Mouse (Mus musculus) bone marrow macrophage, adult 2 months (primary cell): ENCODE measurements around the gene Ceacam20. TPM values are rescaled to one million over a fixed set of nuclear protein-coding genes. Genes with fewer than 3 reads are reported as not detected.
"Not testable (repeated sequence)": the region's sequence is repeated elsewhere in the genome, so short reads cannot be mapped to it uniquely, and the experiment has no call there.

ENCODE experiments used
- H3K27ac ChIP-seq: 2 replicates; pipeline ENCODE4 v1.5.1; 2012; ENCODE audit warnings: low read depth, low read length; ENCODE audit not compliant: insufficient read depth
- H3K4me1 ChIP-seq: 2 replicates; pipeline ENCODE4 v1.6.1; 2012; ENCODE audit warnings: low read length; ENCODE audit not compliant: control insufficient read depth, insufficient read depth
- H3K4me3 ChIP-seq: 2 replicates; pipeline ENCODE4 v1.5.1; 2012; ENCODE audit warnings: mild to moderate bottlenecking, low read length, moderate library complexity; ENCODE audit not compliant: insufficient read depth
- CTCF ChIP-seq: IDR thresholded peaks from 2 replicates; pipeline ENCODE4 v1.5.1; 2012; ENCODE audit warnings: low read depth, mild to moderate bottlenecking, low read length, moderate library complexity
- POLR2A ChIP-seq: IDR thresholded peaks from 2 replicates; pipeline ENCODE4 v1.6.1; 2012; ENCODE audit warnings: mild to moderate bottlenecking, low read depth, low read length, borderline replicate concordance
- polyA plus RNA-seq: library from polyadenylated mRNA; stranded (reverse); fragments of >200 nt; gene quantifications from 2 replicates; pipeline ENCODE4 v1.2.4, GENCODE M21; 2012; ENCODE audit not compliant: missing spikeins, insufficient read depth, insufficient read length

The Ceacam20 gene
- not detected in 2 replicates for polyA plus RNA-seq

DNA sequence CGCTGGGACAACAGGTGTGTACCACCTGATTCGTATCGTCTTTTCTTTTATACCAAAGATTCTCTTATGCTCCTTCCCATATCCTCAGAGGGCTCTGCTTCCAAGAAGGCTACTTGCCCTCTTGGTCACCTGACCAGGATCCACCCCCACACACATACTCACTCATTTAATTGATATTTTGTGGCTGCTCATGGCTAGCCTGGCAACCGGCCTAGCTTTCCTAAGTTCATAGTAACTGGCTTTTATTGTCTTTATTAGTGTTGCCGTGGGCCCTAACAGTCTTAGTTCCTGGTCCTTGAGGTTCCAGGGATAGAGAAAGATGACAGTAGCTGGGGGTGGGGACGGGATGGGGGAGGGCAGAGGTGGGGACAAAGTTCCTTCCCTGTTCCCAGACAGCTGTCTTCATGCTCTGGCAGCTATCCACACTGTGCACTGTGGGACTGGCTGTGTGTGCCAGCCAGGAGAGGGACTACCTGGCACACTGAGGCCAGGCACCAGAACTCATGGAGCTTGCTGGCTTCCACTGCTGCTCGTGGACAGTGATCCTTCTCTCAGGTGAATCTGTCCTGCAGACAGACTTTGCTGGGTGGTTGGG is at the start of gene Ceacam20:
Gene Ceacam20, plus strand, starts transcription at position 428 of the 595 bp plus-strand sequence.
- Histone ChIP-seq H3K4me3 (no peak within 1 kb of the TSS), H3K27ac (no peak within 1 kb of the TSS), H3K4me1 (no peaks in the 10 kb centered on the region)
- TF ChIP-seq CTCF: no peak
- no peak for TF ChIP-seq POLR2A

GRCm38 (mm10) chr7:19920166-19920505 is 45.1 kb upstream of the Ceacam20 start:
- peak overlapping the region; percentile 70 for H3K4me3 ChIP-seq
- TF ChIP-seq CTCF (no peak), POLR2A (no peak)
- peak overlapping the region; percentile 50; the same call in 1 of the 2 replicates for H3K27ac ChIP-seq
- H3K4me1 ChIP-seq: peaks cover 22% of the 10 kb centered on the region

- Histone ChIP-seq H3K4me1 (peaks cover 22% of the 10 kb centered on the region), H3K27ac (peak within 1 kb of the TSS; percentile 50), H3K4me3 (peak within 1 kb of the TSS; percentile 70)
- TF ChIP-seq POLR2A (no peak), CTCF (no peak)
Observed at GRCm38 (mm10) chr7:19920506-19921261, 44.5 kb upstream of the Ceacam20 start, which contains the start of gene Pvr. TSS of gene Pvr (minus strand) at chr7:19921160.

DNA sequence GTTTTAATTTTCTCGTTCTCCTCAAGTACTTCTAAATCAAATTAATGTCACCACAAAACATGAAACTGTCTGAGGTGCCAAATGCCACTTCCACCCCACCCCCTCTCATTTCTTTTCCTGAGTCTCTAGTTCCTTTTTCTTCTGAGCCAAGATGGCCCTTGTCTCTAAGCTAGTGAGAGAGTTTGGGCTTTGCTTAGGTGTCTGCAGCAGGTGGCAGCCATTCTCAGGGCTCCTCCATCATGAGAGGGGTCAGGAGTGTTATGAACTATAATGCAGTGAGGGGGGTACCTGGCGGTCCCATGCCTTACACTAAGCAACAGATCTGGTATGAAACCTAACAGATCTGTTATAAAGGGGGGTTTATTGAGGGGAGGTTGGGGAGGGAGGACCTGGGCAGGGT is 41.9 kb upstream of the Ceacam20 start:
- Histone ChIP-seq H3K4me3 (no peak overlapping the region), H3K27ac (no peak overlapping the region), H3K4me1 (peaks cover 42% of the 10 kb centered on the region)
- no peak for TF ChIP-seq CTCF
- TF ChIP-seq POLR2A: no peak

DNA sequence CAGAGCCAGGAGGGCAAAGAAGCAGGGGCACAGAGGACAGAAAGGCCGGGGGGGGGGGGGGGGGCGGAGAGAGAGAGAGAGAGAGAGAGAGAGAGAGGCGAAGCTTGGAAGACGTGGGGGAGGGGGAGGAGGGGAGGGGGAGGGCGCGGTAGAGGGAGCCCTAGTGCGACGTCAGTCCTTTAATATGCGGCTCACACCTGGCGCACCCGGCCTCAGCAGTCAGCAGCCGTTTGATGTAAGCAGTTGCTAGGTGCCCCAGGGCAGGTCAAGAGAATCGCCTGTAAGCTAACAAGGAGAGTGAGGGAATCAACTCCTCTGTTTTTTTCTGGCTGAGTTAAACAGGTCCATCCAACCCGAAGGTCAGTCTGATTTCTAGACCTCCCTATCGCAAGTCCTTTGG is 41.4 kb upstream of the Ceacam20 start:
- Histone ChIP-seq H3K27ac (no peak overlapping the region), H3K4me3 (no peak overlapping the region), H3K4me1 (peaks cover 46% of the 10 kb centered on the region)
- TF ChIP-seq POLR2A: no peak
- no peak for TF ChIP-seq CTCF

DNA sequence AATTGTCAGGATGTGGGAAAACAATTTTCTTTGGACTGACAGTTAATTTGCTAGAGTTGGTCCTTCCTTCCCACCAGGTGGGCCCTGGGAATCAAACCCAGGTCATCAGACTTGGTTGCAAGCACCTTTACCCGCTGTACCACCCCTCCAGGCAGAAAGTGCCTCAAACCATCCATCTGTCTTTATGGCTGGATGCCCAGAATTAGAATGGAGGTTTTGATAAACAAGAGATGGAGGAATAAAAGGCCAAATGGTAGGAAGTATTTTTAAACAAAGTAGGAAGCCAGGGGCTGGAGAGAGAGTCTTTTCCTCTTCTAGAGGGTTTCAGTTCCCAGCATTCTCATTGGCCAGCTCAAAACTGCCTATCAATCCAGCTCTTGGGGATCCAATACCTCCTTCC is 39.8 kb upstream of the Ceacam20 start:
- Histone ChIP-seq H3K27ac (no peak overlapping the region), H3K4me1 (peaks cover 48% of the 10 kb centered on the region), H3K4me3 (no peak overlapping the region)
- no peak for TF ChIP-seq POLR2A
- TF ChIP-seq CTCF: no peak

DNA sequence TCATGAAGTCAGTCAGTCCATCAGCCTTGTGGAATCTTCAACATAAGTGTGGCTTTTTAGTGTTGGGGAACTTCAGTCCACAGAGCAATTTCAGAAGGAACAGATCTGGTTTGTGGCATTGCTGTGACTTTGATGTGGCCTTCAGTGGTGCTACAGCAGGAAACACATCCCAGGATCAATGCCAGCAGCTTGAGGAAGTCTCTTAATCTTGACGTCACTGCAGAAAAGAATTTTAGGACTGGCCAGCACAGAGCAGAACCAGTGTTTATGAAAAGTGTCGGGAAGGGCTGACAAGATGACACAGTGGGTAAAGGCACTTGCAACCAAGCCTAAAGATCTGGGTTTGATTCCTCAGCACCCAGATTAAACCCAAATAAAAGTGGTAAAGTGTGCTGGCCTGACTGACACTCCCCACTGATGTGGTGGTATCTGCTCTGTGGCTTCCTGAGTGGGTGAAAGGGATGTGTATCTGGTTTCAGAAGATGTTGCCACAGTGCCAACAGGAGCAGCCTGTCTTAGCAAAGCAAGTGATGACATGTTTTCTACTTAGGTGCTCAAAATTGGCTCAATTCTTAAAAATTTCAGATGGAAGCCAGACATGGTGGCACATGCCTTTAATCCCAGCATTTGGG is 38.2 kb upstream of the Ceacam20 start:
- TF ChIP-seq CTCF (no peak), POLR2A (no peak)
- H3K4me1 ChIP-seq: peaks cover 43% of the 10 kb centered on the region
- peak overlapping the region; percentile 22; the same call in 1 of the 2 replicates for H3K27ac ChIP-seq
- no peak overlapping the region for H3K4me3 ChIP-seq

GRCm38 (mm10) chr7:19928486-19928885 is 36.7 kb upstream of the Ceacam20 start:
- TF ChIP-seq POLR2A (no peak), CTCF (no peak)
- H3K27ac ChIP-seq: no peak overlapping the region
- no peak overlapping the region for H3K4me3 ChIP-seq
- peaks cover 40% of the 10 kb centered on the region for H3K4me1 ChIP-seq

DNA sequence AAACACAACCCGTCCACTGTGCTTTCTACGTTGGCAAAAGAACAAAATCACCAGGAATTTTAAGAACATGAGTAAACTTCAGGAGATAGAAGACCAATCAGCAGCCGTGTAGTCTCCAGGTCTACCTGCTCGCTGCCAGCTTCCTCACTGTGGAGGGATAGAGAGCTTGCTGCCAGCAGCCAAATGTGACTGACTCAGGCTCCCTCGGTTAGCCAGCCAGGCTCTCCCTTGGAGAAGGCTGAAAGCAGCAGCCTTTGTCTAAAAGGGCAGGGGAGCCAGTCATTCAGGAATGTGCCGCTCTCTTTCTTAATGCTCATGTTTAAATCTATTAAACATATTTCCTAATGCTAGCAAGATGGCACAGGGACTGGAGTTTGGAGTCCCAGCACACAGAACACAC is 34.7 kb upstream of the Ceacam20 start:
- H3K4me1 ChIP-seq: peaks cover 47% of the 10 kb centered on the region
- H3K4me3 ChIP-seq, H3K27ac ChIP-seq: not testable (repeated sequence)

- Histone ChIP-seq H3K4me3 (peak overlapping the region; percentile 38), H3K4me1 (peaks cover 43% of the 10 kb centered on the region), H3K27ac (no peak overlapping the region)
- TF ChIP-seq POLR2A: no peak
- TF ChIP-seq CTCF: no peak
Observed at GRCm38 (mm10) chr7:19932133-19932876, 32.9 kb upstream of the Ceacam20 start.
